Mouse (Mus musculus) hindbrain, embryonic 16.5 days (tissue): ENCODE measurements around the gene Spryd3. TPM values are rescaled to one million over a fixed set of nuclear protein-coding genes. Genes with fewer than 3 reads are reported as not detected.

Experiments used
- ATAC-seq: fragments of 200-750 bp; cut with Nextera tagmentation; 2 replicates; pipeline ENCODE4 v1.8.0; 2017; ENCODE audit warnings: moderate TSS enrichment, moderate library complexity
- H3K27ac ChIP-seq: fragments of 300-500 bp; sonication (generic); 2 replicates; pipeline ENCODE4 v1.5.1; 2014; ENCODE audit warnings: low read depth, mild to moderate bottlenecking, control low read depth, low read length, moderate library complexity
- H3K27me3 ChIP-seq: fragments of 300-500 bp; sonication (generic); replicated peaks from 2 replicates; pipeline ENCODE4 v1.6.1; 2014; ENCODE audit warnings: low read length; ENCODE audit not compliant: control insufficient read depth, insufficient read depth
- H3K36me3 ChIP-seq: fragments of 300-500 bp; sonication (generic); 2 replicates; pipeline ENCODE4 v1.6.1; 2014; ENCODE audit warnings: mild to moderate bottlenecking, low read length, moderate library complexity, mixed read lengths; ENCODE audit not compliant: control insufficient read depth, insufficient read depth
- H3K4me1 ChIP-seq: fragments of 300-500 bp; sonication (generic); 2 replicates; pipeline ENCODE4 v1.6.1; 2014; ENCODE audit warnings: low read depth, low read length; ENCODE audit not compliant: control insufficient read depth, insufficient read depth
- H3K4me2 ChIP-seq: fragments of 300-500 bp; sonication (generic); 2 replicates; pipeline ENCODE4 v1.6.1; 2014; ENCODE audit warnings: mild to moderate bottlenecking, low read length, control low read depth, moderate library complexity
- H3K4me3 ChIP-seq: fragments of 300-500 bp; sonication (generic); 2 replicates; pipeline ENCODE4 v1.5.1; 2014; ENCODE audit warnings: mild to moderate bottlenecking, low read length, control low read depth, moderate library complexity
- H3K9ac ChIP-seq: fragments of 300-500 bp; sonication (generic); 2 replicates; pipeline ENCODE4 v1.6.1; 2014; ENCODE audit warnings: low read depth, mild to moderate bottlenecking, control low read depth, low read length, moderate library complexity
- H3K9me3 ChIP-seq: fragments of 300-500 bp; sonication (generic); 2 replicates; pipeline ENCODE4 v1.6.1; 2014; ENCODE audit warnings: mild to moderate bottlenecking, low read length, moderate library complexity; ENCODE audit not compliant: control insufficient read depth
- WGBS: fragments of 180-500 bp; shearing (Covaris S2); extraction: QIAGEN DNeasy Blood & Tissue Kit; methylation state at CpG from one replicate; pipeline ENCODE4 v1.1.7; 2014; 5-methylcytosine and 5-hydroxymethylcytosine counted together
- polyA plus RNA-seq: library from polyadenylated mRNA; unstranded; fragments of >200 nt; fragmentation: Nextera tagmentation; extraction: Ambion mirVana; gene quantifications from 2 replicates; pipeline ENCODE4 v1.2.1, GENCODE M21; 2015

Gene Spryd3
- polyA plus RNA-seq, 1 experiment from 2014 or later, result 108 TPM

DNA sequence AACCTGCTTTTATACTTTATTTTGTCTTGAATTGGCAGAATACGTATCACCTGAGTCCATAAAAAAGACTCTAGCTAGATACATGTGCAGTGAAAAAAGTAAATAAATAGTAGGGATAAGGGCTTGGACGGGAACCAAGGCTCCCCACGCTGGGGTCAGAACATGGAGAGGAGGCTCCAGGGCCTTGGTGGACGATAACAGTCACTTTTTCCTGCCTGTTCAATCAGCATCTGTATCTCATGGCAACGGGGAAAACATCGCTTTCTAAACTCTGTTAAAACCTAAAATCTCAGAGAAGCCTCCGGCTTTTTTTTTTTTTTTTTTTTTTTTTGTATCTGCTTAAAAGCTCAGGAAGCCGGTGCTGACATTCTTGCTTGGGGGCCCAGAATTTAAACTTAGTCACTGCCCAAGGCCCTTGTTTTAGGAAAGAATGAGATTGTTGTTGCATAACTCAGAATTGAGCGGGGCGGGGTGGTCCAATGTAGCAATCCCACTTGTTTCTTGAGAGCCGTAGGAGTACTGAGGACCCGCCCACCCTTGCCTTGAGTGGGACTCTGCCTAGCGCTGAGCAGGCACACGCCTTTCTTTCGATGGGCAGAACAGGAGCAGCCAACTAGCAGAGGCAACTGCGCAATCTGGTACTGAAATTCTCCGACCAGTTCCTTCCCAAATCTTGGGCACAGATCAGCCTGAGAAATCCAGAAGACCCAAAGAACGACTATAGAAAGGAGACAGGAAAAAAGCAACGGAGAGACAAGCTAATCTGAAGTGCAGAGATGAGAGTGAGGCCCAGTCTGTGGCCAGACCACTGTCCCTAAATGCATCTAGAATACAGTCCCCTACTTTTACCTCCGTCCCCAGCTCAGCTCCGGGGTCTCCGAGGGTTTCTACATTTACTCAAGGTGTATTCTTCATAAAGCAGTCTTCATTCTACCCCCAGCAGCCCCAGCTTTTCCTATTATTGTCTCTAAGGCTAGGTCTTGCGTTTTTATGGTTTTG, 7.2 kb upstream of the Spryd3 start:
- WGBS, result 55% methylated on average over 23 of the region's 23 CpGs
- H3K36me3 ChIP-seq, result no peaks in the 10 kb centered on the region
- no peaks in the 10 kb centered on the region; the same call in 1 of the 2 replicates for H3K4me1 ChIP-seq
- no peak overlapping the region for H3K4me3 ChIP-seq
- no peak overlapping the region for H3K9ac ChIP-seq
- no peak overlapping the region for H3K27ac ChIP-seq
- H3K27me3 ChIP-seq, result peaks cover 26% of the 10 kb centered on the region
- no peak overlapping the region for H3K4me2 ChIP-seq
- ATAC-seq, result no peak
- no peaks in the 10 kb centered on the region for H3K9me3 ChIP-seq

DNA sequence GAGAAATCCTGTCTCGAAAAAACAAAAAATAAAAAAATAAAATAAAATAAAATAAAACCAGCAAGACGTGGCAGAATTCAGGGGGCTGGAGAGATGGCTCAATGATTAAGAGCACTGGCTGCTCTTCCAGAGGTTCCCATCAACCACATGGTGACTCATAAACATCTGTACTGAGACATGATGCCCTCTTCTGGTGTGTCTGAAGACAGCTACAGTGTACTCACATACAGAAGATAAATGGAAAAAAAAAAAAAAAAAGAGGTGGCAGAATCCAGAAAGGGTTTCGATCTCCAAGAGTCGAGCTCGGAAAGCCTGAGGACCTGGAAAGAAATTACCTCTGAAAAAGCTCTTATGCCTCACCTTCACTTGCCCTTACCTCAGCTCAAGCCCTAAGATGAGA, 5.1 kb upstream of the Spryd3 start:
- Histone ChIP-seq H3K36me3 (no peaks in the 10 kb centered on the region), H3K27ac (no peak overlapping the region), H3K4me1 (peaks cover 6% of the 10 kb centered on the region), H3K27me3 (peaks cover 26% of the 10 kb centered on the region), H3K9ac (no peak overlapping the region), H3K9me3 (no peaks in the 10 kb centered on the region), H3K4me2 (no peak overlapping the region), H3K4me3 (no peak overlapping the region)
- no peak for ATAC-seq
- WGBS, result 91% methylated on average over 5 of the region's 5 CpGs

DNA sequence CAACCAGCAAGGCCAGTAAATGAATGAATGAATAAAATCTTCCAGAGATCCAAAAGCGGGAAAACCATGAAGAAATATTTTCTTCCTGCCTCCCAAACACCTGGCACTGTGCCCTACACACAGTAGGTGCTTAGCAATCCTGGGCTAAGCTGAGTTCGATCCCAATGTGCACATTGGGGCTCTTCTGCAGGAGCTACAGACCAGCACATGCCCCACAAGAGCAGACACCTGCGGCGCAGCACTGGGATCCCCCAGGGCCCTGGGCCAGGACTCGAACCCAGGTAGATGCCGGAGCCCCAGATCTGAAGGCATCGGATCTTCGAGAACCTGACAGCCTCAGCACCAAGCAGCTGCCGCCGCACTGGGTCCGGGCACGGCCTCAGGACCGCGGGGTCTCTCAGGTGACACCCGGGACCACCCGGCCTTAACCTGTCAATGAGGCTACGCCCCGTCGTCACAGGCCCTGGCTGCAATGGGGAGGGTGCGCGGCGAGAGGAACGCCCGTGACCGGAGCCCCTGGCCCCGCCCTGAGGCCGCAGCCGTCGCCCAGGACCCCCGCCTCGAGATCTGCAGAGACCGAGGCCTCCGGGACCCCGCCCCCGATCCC, 409 bp downstream of the Spryd3 start:
- H3K36me3 ChIP-seq, result peaks cover 14% of the 10 kb centered on the region
- no peaks in the 10 kb centered on the region for H3K27me3 ChIP-seq
- peak overlapping the region; percentile 88 for H3K27ac ChIP-seq
- H3K9ac ChIP-seq, result peak overlapping the region; percentile 95
- WGBS, result 4% methylated on average over 27 of the region's 35 CpGs
- peak overlapping the region; percentile 86 for H3K4me3 ChIP-seq
- H3K9me3 ChIP-seq, result no peaks in the 10 kb centered on the region
- ATAC-seq, result peak; percentile 77
- peaks cover 13% of the 10 kb centered on the region for H3K4me1 ChIP-seq
- H3K4me2 ChIP-seq, result peak overlapping the region; percentile 64

DNA sequence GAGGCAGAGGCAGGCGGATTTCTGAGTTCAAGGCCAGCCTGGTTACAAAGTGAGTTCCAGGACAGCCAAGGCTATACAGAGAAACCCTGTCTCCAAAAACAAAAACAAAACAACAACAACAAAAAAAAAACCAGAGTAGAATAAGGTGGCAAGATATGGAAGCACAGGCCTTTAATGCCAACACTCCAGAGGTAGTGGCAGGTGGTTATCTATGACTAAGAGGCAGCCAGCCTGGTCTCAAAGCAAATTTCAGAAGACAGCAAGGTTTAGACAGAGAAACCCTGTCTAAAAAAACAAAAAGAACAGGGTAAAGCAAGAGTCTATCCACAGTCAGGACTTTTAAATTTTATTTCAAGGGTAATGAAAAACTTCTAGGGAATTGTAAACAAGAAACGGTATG, 1.3 kb downstream of the Spryd3 start:
- ATAC-seq, result no peak
- 85% methylated on average over 2 of the region's 2 CpGs for WGBS
- H3K27ac ChIP-seq, result no peak overlapping the region
- peak overlapping the region; percentile 64 for H3K4me2 ChIP-seq
- no peaks in the 10 kb centered on the region for H3K27me3 ChIP-seq
- no peaks in the 10 kb centered on the region for H3K9me3 ChIP-seq
- H3K9ac ChIP-seq, result no peak overlapping the region
- peaks cover 23% of the 10 kb centered on the region for H3K36me3 ChIP-seq
- peaks cover 13% of the 10 kb centered on the region for H3K4me1 ChIP-seq
- no peak overlapping the region; the same call in 1 of the 2 replicates for H3K4me3 ChIP-seq

DNA sequence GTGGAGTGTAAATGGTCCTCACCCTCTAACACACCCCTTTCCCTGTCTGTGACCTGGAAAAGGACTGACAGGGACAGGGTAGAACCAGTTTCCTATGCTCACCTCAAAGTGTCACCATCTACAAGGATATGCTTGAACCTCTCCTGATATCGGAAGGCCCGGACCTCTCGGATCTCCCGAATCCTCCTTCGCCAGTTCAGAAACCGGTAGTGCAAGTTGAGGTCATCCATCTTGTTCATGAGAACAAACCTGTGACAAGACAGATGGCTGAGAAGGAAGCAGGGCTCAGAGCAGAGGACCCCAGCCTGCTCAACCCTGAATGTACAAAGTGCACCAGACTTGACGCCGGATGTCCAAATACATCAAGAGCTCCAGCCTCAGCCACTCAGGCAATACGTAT, 2.7 kb downstream of the Spryd3 start:
- ATAC-seq, result no peak
- H3K36me3 ChIP-seq, result peaks cover 26% of the 10 kb centered on the region
- no peak overlapping the region for H3K27ac ChIP-seq
- H3K9ac ChIP-seq, result no peak overlapping the region
- H3K4me2 ChIP-seq, result no peak overlapping the region
- H3K4me3 ChIP-seq, result no peak overlapping the region
- H3K9me3 ChIP-seq, result no peaks in the 10 kb centered on the region
- peaks cover 13% of the 10 kb centered on the region for H3K4me1 ChIP-seq
- 85% methylated on average over 9 of the region's 9 CpGs for WGBS
- no peaks in the 10 kb centered on the region for H3K27me3 ChIP-seq

DNA sequence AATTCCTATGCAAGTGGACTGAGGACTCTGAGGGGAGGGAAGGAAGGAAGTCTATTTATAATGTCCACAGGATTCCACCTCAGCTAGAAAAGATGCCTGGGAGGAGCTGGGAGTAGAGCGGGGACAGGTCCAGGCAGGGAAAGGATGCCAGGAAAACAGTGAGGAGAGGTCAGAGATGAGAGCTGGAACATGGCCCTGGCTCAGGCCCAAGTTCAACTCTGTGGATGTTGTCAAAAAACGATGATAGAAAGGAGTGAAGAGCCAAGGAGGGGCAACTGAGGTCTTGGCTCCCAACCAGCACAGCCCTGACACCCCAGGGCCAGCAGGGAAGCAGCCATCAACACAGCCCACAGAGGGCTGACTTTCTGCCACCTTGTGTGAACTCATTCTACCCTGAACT, 9.7 kb downstream of the Spryd3 start:
- Histone ChIP-seq H3K4me2 (no peak overlapping the region), H3K36me3 (peaks cover 41% of the 10 kb centered on the region), H3K27ac (no peak overlapping the region), H3K4me1 (no peaks in the 10 kb centered on the region; the same call in 1 of the 2 replicates), H3K9ac (no peak overlapping the region), H3K4me3 (no peak overlapping the region), H3K27me3 (no peaks in the 10 kb centered on the region), H3K9me3 (no peaks in the 10 kb centered on the region)
- 43% methylated on average over 2 of the region's 2 CpGs for WGBS
- no peak for ATAC-seq

DNA sequence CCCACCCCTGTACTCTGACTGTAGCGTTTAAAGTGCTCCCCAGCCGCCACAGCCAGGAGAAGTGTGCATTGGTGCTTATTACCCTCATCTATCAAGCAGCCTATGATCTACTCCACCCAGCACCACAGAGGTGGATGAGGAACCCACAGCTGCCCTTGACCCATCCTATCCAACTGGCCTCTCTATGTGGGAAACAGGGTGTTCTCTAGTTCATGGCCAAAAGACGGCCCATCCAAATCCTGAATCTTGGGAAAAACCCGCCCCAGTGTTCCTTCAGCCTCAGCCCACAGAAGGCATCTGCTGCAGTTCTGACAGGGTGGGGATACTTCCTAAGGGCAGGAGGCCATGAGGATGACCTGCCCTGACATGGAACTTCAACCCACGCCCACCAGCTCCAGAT, 15.5 kb downstream of the Spryd3 start:
- Histone ChIP-seq H3K4me1 (peaks cover 18% of the 10 kb centered on the region), H3K27ac (no peak overlapping the region), H3K9me3 (no peaks in the 10 kb centered on the region), H3K9ac (no peak overlapping the region), H3K27me3 (no peaks in the 10 kb centered on the region), H3K36me3 (peaks cover 27% of the 10 kb centered on the region), H3K4me3 (no peak overlapping the region), H3K4me2 (no peak overlapping the region)
- no peak for ATAC-seq
- WGBS, result 78% methylated on average over 5 of the region's 5 CpGs

DNA sequence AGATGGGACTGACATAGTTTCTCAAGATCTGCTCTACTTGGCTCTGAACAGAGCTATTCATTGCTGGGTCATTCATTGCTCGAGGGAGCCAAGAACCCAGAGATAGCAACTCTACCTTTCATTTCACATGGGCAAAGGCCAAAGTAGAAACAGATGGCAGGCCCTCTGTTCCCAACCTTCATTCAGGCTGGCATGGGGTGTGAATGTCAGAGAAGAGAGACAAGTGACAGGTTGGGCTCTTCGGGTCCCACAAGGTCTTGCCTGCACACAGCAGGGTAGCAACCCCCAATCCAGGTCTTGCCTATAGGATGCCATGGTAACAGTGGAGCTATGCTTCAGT, 16.2 kb downstream of the Spryd3 start:
- no peak overlapping the region for H3K27ac ChIP-seq
- 77% methylated on average over 2 of the region's 2 CpGs for WGBS
- ATAC-seq, result no peak
- H3K9ac ChIP-seq, result no peak overlapping the region
- peaks cover 18% of the 10 kb centered on the region for H3K4me1 ChIP-seq
- no peaks in the 10 kb centered on the region for H3K27me3 ChIP-seq
- peaks cover 24% of the 10 kb centered on the region for H3K36me3 ChIP-seq
- no peaks in the 10 kb centered on the region for H3K9me3 ChIP-seq
- H3K4me3 ChIP-seq, result no peak overlapping the region
- H3K4me2 ChIP-seq, result no peak overlapping the region

DNA sequence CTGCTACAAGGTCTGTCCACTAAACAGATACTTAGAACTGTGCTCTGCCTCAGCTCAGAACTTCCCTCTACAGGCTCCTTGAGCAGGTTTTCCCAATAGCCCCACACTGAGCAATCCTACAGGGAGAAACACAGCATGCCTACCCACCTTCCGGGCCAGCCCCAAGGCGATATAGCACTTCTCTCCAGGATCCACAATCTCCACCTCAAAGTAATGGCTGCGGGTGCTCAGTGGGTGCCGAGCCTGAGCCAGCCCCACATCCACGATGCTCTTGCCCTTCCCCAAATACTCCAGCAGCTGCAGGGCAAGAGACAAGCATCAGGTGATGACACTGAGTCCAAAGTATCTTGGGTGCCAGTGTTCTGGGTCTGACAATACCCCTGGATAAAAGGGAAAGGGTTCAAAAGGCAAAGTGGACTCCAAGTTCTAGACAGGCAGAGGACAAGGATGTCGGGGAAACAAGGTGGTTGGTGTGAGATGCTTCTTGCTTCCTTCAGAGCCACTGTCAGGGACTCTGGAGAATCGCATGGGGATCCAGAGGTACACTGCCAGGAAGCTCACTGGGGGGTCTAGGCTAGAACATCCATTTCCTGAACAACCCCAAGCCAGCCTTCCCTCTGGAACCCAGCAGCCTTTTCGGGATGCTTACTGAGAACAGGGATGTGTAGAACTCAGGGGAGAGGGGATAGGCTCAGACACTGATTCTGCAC, 16.8 kb downstream of the Spryd3 start:
- no peak overlapping the region for H3K27ac ChIP-seq
- H3K9ac ChIP-seq, result no peak overlapping the region
- H3K4me3 ChIP-seq, result no peak overlapping the region
- no peak overlapping the region for H3K4me2 ChIP-seq
- ATAC-seq, result no peak
- H3K9me3 ChIP-seq, result no peaks in the 10 kb centered on the region
- H3K27me3 ChIP-seq, result no peaks in the 10 kb centered on the region
- 68% methylated on average over 8 of the region's 8 CpGs for WGBS
- H3K36me3 ChIP-seq, result peaks cover 19% of the 10 kb centered on the region
- H3K4me1 ChIP-seq, result peaks cover 18% of the 10 kb centered on the region
